Mouse (Mus musculus): ENCODE results near the gene Ralbp1. TPM values are rescaled to one million over a fixed set of nuclear protein-coding genes. Genes with fewer than 3 reads are reported as not detected.
A peak's percentile ranks its signal among the peaks of the same experiment; 100 is the strongest.

Gene Ralbp1
- polyA plus RNA-seq, 1 experiment from 2014 or later = 74.2 TPM

DNA sequence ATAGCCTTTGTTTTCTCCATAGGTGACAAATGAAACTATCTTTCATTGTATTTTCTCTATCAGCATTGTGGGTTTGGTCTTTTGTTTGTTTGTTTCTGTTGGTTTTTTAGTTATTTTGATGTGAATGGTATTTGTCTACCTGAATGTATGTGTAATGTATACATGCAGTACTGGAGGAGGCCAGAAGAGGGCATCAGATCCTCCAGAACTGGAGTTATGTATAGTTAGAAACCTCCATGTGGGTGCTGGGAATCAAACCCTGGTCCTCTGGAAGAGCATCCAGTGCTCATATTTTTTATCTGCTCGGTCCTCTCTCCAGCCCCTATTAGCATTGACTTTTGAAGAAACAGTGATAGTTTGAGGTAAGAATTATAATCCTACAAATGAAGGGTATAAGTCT lies 17.4 kb upstream of the Ralbp1 start:
- Histone ChIP-seq H3K4me1 (replicated peaks; ENCODE audit: insufficient read depth, low read length) (peaks cover 10% of the 10 kb centered on the region; the same call in 1 of the 2 replicates), H3K36me3 (ENCODE audit: insufficient read depth, low read length) (no peaks in the 10 kb centered on the region), H3K9ac (ENCODE audit: low read depth, low read length) (no peak overlapping the region), H3K9me3 (replicated peaks; ENCODE audit: low read length) (no peaks in the 10 kb centered on the region), H3K4me3 (replicated peaks; ENCODE audit: low read depth, low read length) (no peak overlapping the region), H3K27me3 (ENCODE audit: insufficient read depth, low read length) (no peaks in the 10 kb centered on the region), H3K4me2 (ENCODE audit: low read length) (no peak overlapping the region), H3K27ac (no peak overlapping the region)
- 0 out of 2 replicates have a peak, but pooled peaks have one; percentile 22 for TF ChIP-seq CTCF (IDR thresholded peaks at IDR 0.05; ENCODE audit: low read depth)
- DNase-seq (ENCODE audit: low spot score) = no peak
- no peak for ATAC-seq (replicated peaks; ENCODE audit: low FRiP score, low read depth)
- WGBS = 87% methylated on average over 1 of the region's 1 CpGs

DNA sequence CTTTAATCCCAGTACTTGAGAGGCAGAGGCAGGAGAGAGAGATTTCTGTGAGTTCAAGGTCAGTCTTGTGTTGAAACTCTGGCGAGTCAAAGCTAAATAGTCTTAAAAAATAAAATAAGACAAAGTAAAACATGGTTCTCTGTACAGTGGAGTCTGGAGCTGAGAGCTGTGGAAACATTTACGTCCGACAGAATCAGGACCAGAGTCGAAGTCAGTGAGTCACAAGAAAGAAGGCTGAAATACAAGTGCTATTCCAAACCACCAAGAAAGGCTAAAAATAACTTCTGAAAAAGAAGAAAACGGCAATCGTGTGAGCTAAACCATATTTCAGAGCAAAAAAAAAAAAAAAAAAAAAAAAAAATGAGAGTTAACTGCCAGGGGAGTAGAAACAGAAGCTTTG lies 16.7 kb upstream of the Ralbp1 start:
- no peak for ATAC-seq (replicated peaks; ENCODE audit: low FRiP score, low read depth)
- Histone ChIP-seq H3K4me3 (replicated peaks; ENCODE audit: low read depth, low read length) (no peak overlapping the region), H3K27ac (no peak overlapping the region), H3K4me1 (replicated peaks; ENCODE audit: insufficient read depth, low read length) (peaks cover 10% of the 10 kb centered on the region; the same call in 1 of the 2 replicates), H3K9me3 (replicated peaks; ENCODE audit: low read length) (no peaks in the 10 kb centered on the region), H3K36me3 (ENCODE audit: insufficient read depth, low read length) (no peaks in the 10 kb centered on the region), H3K27me3 (ENCODE audit: insufficient read depth, low read length) (no peaks in the 10 kb centered on the region), H3K9ac (ENCODE audit: low read depth, low read length) (no peak overlapping the region), H3K4me2 (ENCODE audit: low read length) (no peak overlapping the region)
- no peak for TF ChIP-seq CTCF (IDR thresholded peaks at IDR 0.05; ENCODE audit: low read depth)
- 79% methylated on average over 6 of the region's 6 CpGs for WGBS
- no peak for DNase-seq (ENCODE audit: low spot score)

DNA sequence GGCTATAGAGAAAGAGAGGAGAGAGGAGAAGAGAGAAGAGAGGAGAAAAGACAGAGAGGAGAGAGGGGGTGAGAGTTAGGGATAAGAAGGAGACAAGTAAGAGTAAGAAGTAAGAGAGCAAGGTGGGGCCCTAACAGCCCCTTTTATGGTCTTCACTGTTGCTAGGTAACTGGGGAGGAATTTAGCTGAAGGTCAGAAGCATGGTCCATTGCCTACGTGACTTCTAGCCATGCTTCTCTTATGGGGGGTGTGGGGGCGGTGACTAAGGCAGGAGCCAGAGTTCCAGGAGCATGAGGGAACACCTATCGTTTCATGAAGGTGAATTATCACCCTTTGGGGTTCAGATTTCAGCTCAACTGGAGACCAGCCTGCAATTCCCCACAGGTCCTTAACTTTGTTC lies 10.4 kb upstream of the Ralbp1 start:
- ATAC-seq (replicated peaks; ENCODE audit: low FRiP score, low read depth) = no peak
- 36% methylated on average over 3 of the region's 3 CpGs for WGBS
- H3K27ac ChIP-seq = no peak overlapping the region
- H3K4me3 ChIP-seq (replicated peaks; ENCODE audit: low read depth, low read length) = no peak overlapping the region
- H3K4me1 ChIP-seq (replicated peaks; ENCODE audit: insufficient read depth, low read length) = no peaks in the 10 kb centered on the region
- no peak for TF ChIP-seq CTCF (IDR thresholded peaks at IDR 0.05; ENCODE audit: low read depth)
- no peak overlapping the region for H3K9ac ChIP-seq (ENCODE audit: low read depth, low read length)
- no peak for DNase-seq (ENCODE audit: low spot score)
- no peaks in the 10 kb centered on the region for H3K27me3 ChIP-seq (ENCODE audit: insufficient read depth, low read length)
- H3K4me2 ChIP-seq (ENCODE audit: low read length) = no peak overlapping the region
- no peaks in the 10 kb centered on the region for H3K36me3 ChIP-seq (ENCODE audit: insufficient read depth, low read length)
- no peaks in the 10 kb centered on the region for H3K9me3 ChIP-seq (replicated peaks; ENCODE audit: low read length)

DNA sequence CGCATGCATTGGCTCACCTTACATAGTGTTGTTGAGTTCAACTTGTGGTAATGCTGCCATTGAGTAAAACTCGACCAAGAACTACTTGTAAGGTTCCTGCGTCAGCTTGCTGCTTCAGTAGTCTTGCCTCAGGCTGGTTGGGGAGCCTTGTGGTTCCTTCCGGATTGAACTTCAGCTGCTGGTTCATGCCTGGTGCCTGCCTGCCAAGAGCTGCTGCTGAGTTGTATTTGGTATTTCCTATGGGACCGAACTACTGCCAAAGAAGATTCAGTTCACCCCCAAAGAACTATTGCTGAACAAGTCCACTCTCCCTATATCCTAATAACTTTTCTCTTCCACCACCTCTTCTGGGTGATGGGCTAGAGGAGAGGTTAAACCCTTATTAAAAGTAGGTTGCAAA lies 3.9 kb upstream of the Ralbp1 start:
- Histone ChIP-seq H3K36me3 (ENCODE audit: insufficient read depth, low read length) (no peaks in the 10 kb centered on the region), H3K4me2 (ENCODE audit: low read length) (no peak overlapping the region), H3K9ac (ENCODE audit: low read depth, low read length) (no peak overlapping the region), H3K27me3 (ENCODE audit: insufficient read depth, low read length) (no peaks in the 10 kb centered on the region), H3K4me3 (replicated peaks; ENCODE audit: low read depth, low read length) (no peak overlapping the region), H3K9me3 (replicated peaks; ENCODE audit: low read length) (no peaks in the 10 kb centered on the region), H3K4me1 (replicated peaks; ENCODE audit: insufficient read depth, low read length) (0 out of 2 replicates have a peak, but pooled peaks cover 3% of the 10 kb centered on the region), H3K27ac (no peak overlapping the region)
- no peak for DNase-seq (ENCODE audit: low spot score)
- no peak for TF ChIP-seq CTCF (IDR thresholded peaks at IDR 0.05; ENCODE audit: low read depth)
- no peak for ATAC-seq (replicated peaks; ENCODE audit: low FRiP score, low read depth)
- WGBS = 71% methylated on average over 5 of the region's 5 CpGs

GRCm38 (mm10) chr17:65886571-65886970 lies 973 bp upstream of the Ralbp1 start:
- DNase-seq (ENCODE audit: low spot score) = peak; percentile 74
- H3K4me2 ChIP-seq (ENCODE audit: low read length) = peak overlapping the region; percentile 99
- H3K36me3 ChIP-seq (ENCODE audit: insufficient read depth, low read length) = no peaks in the 10 kb centered on the region
- no peaks in the 10 kb centered on the region for H3K9me3 ChIP-seq (replicated peaks; ENCODE audit: low read length)
- H3K9ac ChIP-seq (ENCODE audit: low read depth, low read length) = 0 out of 2 replicates have a peak overlapping the region, but pooled peaks have one; percentile 64
- WGBS = 39% methylated on average over 9 of the region's 9 CpGs
- ATAC-seq (replicated peaks; ENCODE audit: low FRiP score, low read depth) = no peak
- no peaks in the 10 kb centered on the region for H3K27me3 ChIP-seq (ENCODE audit: insufficient read depth, low read length)
- no peak for TF ChIP-seq CTCF (IDR thresholded peaks at IDR 0.05; ENCODE audit: low read depth)
- peaks cover 7% of the 10 kb centered on the region; the same call in 1 of the 2 replicates for H3K4me1 ChIP-seq (replicated peaks; ENCODE audit: insufficient read depth, low read length)
- peak overlapping the region; percentile 97 for H3K27ac ChIP-seq
- H3K4me3 ChIP-seq (replicated peaks; ENCODE audit: low read depth, low read length) = no peak overlapping the region

DNA sequence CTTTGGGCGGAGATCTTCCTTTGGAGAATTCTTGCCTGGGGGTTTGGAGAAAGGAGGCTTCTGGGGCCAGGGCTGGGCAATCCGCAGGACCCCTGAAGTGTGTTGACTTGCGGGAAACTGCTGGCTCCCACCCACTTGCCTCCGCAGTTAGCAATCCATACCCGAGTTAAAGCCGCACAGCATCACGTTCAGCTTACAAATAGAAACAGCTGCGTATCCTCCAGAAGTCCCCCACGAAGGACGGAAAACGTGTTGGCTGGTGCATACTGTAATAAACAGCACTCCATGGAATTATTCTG lies 251 bp downstream of the Ralbp1 start:
- Histone ChIP-seq H3K4me2 (ENCODE audit: low read length) (peak overlapping the region; percentile 99), H3K36me3 (ENCODE audit: insufficient read depth, low read length) (no peaks in the 10 kb centered on the region), H3K27ac (peak overlapping the region; percentile 97), H3K9me3 (replicated peaks; ENCODE audit: low read length) (no peaks in the 10 kb centered on the region), H3K9ac (ENCODE audit: low read depth, low read length) (peak overlapping the region; percentile 64), H3K27me3 (ENCODE audit: insufficient read depth, low read length) (no peaks in the 10 kb centered on the region), H3K4me3 (replicated peaks; ENCODE audit: low read depth, low read length) (peak overlapping the region; percentile 94), H3K4me1 (replicated peaks; ENCODE audit: insufficient read depth, low read length) (peaks cover 7% of the 10 kb centered on the region; the same call in 1 of the 2 replicates)
- under 1% methylated on average over 11 of the region's 11 CpGs for WGBS
- no peak for DNase-seq (ENCODE audit: low spot score)
- ATAC-seq (replicated peaks; ENCODE audit: low FRiP score, low read depth) = no peak
- TF ChIP-seq CTCF (IDR thresholded peaks at IDR 0.05; ENCODE audit: low read depth) = no peak; the same call in 1 of the 2 replicates

Data from kidney, postnatal 0 days (tissue).